Mouse (Mus musculus) thymus, postnatal 36 days (tissue): ENCODE measurements around the gene Unc13d.
"Not testable (repeated sequence)": the region's sequence is repeated elsewhere in the genome, so short reads cannot be mapped to it uniquely, and the experiment has no call there.

ENCODE experiments used
- DNase-seq, 2 experiments: peaks; one replicate each; pipeline ENCODE4 v3.0.0; 2022; ENCODE audit warnings: mixed read lengths in 2 of 2

Unc13d gene

DNA sequence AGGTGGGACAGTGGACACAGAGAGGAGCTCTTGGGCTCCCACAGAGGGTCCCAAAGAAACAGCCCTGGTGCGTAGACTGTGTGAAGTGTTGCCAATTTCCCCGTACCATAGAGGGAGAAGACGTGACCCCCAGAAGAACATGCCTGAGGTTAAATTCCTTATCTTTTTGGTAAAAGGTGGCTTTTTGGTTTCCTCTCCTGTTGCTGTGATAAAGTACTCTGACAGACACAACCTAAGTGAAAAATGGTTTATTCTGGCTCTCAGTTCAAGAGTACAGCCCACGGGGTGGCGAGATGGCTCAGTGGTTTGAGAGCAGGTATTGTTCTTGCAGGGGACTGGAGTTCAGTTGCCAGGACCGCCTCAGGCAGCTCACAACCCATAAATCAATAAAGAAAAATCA, 21.7 kb upstream of the Unc13d start:
- no peak for DNase-seq

DNA sequence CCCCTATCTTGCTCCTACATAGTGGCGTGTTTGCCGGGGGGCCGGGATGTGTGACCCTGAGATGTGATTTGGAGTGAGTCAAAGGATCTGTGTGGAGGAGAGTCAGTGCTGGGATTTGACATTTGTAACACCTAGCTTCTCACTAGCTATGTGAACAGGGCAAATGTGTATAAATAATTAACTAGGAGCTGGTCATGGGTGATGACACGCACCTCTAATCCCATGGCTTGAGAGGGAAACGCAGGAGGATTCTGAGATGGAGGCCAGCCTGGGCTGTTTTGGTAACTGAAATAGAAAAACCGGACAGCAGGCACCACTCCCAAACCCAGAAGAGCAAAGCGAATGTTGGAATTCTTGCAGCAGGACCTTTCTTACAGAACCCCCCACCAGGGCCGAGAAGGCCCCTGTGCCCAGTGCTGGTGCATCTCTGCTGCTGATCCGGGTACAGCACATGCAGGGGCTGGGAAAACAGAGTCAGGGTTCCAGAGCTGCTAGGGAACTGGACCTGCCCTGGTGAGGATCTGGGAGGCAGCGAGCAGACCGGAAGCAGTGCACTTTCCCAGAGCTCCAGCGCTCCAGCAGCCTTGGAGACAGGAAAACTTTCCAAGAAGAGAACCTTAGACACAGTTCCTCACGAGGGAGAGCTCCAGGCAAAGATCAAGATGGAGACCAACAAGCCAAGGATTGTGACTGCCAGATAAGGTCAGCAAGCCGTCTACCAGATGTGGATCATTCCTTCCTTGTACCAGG, 21.1 kb upstream of the Unc13d start:
- DNase-seq: no peak

DNA sequence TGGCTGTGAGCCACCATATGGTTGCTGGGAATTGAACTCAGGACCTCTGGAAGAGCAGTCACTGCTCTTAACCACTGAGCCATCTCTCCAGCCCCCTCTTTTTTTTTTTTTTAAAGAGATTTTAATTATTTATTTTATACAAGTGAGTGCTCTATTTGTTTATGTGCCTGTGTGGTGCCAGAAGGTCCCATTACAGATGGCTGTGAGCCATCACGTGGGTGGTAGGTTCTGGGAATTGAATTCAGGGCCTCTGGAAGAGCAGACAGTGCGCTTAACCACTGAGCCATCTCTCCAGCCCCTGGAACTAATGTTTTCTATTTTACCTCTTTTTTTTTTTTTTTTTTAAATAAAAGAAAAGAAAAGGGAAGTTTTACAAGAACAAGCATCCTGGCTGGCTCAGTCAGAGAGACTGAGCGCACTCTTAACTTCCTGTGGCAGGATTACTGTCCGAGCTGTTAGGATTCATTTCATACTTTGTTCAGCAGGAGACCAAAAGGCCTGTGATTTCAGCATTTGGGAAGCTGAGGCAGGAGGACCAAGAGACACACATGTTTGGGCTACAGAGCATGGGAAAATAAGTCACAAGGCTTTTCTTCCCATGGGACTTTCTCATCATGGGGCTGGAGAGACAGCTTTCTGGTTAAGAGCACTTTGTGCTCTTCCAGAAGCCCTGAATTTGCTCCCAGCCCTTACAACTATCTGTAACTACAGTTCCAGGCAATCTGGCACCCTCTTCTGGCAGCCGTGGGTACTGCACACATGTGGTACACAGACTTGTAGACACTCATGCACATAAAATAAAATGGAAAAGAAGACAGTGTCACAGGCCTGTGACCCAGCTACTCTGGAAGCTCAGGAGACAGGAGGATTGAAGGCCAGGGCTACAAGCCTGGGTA, 18.7 kb upstream of the Unc13d start:
- no peak for DNase-seq

DNA sequence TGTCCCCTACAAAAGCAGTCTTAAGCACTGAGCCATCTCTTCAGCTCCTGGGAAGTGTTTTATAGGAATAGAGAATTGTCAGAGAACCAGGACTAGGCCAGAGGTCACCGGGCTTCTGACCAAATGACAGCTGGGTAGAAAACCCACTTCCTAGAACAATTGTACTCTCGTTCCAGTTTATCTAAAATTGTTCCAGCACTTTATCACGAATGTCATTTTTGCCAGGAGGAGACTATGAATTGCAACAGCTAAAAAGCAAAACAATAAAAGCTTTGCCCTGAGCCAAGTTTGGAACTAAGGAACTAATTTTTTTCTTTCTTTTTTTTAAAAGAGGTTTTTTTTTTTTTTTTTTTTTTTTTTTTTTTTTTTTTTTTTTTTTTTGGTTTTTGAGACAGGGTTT, 17.8 kb upstream of the Unc13d start:
- no peak for DNase-seq

DNA sequence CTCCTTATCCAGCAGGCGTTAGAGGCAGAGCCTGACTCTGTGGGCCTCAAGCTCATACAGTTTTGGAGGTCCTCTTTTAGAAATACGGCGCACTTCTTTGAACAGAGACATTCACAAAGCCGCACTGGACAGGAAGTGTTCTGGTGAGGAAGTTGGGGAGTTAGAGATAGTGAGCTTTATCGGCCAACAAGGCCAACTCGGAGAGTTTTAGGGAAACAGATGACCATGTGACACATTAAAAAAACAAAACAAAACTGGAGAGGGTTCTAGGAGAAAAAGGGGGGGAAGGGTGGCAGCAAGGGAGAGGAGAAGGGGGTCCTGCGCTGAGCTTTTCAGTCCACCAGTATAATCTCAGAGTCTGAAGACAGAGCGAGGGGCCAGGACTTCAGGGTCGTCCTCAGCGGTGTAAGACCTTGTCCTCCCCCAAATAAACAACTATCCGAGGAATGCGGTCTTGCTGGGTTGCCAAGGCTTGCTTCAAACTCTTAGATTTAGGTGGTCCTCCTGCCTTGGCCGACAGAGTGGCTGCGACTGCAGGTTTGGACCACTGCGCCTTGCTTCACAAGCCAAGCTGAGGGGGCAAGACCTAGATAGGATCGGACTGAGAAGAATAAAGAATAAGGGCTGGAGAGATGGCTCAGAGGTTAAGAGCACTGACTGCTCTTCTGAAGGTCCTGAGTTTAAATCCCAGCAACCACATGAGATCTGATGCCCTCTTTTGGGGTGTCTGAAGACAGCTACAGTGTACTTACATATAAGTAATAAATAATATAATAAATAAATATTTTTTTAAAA, 16.2 kb upstream of the Unc13d start:
- no peak for DNase-seq

DNA sequence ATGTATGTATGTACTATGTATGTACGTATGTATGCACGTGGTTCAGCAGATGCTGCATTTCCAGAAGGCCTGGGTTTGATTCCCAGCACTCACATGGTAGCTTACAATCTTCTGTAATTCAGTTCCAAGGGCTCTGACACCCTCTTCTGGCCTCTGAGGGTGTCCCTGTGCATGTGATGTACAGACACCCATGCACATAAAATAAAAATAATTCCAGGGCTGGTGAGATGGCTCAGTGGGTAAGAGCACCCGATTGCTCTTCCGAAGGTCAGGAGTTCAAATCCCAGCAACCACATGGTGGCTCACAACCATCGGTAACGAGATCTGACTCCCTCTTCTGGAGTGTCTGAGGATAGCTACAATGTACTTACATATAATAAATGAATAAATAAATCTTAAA, 15.2 kb upstream of the Unc13d start:
- DNase-seq: not testable (repeated sequence)

DNA sequence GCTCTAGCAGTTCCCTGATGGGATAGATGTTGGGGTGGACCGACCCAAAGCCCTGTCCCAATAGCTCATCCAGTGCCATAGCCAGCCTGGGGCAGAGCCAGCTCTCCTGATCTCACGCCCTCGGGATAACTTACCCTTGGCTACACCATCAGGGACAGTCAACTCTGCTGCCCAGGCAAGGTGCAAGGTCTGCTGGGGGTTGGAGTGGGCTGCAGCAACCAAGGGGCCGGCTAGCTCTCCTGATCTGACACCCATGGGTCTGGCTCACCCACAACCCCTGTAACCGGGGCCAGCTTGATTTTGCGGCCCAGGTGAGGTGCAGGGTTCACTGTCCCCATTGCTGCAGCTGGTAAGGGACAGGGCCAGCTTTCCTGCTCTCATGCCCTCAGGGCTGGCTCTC, 13.8 kb upstream of the Unc13d start:
- DNase-seq: no peak

DNA sequence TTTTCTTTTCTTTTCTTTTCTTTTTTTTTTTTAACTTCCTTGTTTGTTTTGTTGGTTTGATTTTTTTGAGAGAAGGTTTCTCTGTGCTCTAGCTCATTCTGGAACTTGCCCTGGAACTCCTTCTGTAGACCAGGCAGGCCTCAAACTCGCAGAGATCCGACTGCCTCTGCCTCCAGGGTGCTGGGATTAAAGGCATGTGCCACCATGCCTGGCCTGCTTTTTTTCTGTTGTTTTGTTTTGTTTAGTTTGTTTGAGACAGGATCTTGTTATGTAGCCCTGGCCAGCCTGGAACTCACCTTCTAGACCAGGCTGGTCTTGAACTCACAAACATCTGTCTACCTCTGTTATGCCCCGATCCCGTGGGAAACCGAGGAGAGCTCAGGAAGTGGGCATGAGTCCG, 11.8 kb upstream of the Unc13d start:
- no peak for DNase-seq

DNA sequence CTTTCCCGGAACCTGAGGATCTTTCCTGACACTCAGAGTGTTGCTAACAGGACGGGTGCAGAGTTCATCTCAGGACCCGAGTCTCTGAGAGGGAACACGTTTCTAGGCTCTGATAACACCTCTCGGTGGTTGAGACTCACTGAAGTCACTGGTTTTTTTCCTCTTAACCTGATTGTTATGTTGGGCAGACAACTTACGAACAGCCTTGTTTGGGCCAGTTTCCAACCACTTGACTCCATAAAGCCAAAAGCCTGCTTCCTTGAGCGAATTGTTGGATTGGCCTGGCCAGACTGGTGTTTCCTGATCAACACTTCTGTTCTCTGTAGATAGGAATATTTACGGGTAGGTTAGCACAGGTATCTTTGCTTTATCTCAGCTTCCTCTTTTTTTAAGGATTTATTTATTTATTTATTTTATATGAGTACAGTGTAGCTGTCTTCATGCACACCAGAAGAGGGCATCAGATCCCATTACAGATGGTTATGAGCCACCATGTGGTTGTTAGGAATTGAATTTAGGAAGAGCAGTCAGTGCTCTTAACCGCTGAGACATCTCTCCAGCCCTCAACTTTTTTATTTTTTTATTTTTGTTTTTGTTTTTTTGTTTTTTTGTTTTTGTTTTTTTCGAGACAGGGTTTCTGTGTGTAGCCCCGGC, 11.1 kb upstream of the Unc13d start:
- DNase-seq: no peak

DNA sequence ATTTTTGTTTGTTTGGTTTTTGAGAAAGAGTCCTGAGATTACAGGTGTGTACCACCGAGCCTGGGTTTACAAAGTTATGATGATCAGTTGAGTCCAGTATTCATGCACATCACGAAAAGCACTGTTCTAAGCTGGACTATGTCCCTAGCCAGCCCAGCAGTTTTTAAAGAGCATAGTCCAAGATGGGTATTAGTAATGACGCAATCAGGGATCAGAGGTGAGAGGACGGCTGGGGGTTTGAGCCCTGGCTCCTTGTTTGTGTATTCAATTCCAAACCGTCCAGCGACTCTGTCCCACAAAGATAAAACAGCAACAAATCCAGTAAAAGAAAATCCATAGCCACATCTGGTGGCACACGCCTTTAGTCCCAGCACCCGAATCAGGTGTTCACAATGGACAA, 10.4 kb upstream of the Unc13d start:
- DNase-seq: no peak

DNA sequence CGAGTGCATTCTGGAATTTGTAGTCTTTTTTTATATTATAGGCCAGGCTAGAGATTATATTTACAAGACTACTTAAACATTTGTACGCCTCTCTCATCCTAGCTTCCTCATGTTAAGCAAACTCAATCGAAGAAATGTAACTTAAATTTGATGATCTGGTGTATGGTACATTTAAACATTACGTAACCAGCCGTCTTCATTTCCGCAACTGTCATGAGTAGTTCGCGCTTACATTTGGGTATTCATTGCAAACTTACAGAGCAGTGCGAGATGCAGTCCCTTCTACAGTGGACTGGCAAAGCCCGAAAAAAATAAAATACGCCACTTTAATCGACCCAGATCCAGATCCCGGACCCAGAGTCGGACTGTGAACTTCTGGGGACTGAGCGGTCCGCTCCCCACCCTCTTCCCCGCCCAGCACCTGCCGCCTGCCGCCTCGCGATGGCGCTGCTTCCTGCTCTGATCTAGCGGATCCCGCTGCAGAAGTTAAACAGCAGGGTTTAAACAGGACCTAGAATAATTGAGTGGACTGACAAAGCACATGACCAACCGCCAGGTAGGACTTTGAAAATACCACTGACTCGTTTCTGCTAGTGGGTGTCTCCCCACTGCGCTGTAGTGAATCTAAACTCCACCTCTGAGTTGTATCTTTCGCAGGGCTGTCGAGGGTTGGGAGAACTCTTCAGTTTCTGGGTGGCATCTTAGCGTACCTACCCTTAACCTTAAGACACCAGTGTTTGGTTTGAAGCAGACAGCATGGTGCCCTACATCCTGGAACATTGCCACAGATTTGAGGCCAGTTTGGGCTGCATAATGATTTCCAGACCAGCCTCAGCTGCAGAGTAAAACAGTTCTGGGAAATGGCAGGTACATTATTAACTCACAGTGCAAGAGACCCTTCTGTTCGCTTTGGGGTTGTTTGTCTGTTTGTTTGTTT, 9.7 kb upstream of the Unc13d start:
- DNase-seq: peak; percentile 88 to 90

DNA sequence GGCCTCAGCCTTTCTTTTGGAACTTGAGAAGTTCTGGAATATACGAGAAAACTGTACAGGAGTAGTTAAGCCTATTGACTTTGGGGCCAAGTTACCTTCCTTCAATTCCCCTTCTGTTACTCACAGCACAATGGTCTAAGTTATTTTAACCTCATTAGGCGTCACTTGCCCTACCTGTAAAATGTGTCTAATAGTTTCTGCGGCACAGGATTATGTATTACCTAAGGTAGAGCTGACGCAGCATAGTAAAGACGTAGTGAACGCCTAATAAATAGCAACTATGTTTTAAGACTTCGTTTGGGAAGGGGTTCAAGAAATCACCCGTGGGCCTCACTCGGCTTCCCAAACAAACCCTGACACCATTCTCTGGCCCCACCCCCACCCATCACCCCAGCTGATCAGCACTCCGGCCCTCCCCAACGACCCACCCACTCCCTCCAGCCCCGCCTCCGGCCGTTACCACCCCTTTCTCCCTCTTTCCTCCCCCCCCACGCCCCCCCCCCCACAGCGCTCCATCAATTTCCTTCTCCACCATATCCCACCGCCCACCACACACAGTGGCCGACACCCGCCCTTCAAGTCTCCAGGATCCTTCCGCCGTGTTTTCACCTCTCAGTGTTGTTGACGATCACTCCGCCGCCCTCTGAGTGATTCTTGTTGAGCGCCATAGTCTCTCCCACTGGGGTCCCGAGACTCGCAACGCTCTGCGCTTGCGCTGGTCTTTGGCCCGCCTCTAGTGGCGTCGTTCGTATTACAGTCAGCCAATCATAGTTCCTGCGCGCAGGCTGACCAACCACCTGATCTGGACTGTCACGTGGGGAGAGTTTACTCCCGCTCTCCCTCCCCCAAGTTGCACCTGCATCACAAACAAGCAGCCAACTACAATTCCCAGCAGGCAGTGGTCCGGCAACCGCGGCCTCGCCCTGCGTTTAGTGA, 8.8 kb upstream of the Unc13d start, which contains the start of gene Wbp2:
Gene Wbp2, minus strand, starts transcription at position 738 of the 936 bp plus-strand sequence.
- peak; percentile 96 to 98 for DNase-seq

DNA sequence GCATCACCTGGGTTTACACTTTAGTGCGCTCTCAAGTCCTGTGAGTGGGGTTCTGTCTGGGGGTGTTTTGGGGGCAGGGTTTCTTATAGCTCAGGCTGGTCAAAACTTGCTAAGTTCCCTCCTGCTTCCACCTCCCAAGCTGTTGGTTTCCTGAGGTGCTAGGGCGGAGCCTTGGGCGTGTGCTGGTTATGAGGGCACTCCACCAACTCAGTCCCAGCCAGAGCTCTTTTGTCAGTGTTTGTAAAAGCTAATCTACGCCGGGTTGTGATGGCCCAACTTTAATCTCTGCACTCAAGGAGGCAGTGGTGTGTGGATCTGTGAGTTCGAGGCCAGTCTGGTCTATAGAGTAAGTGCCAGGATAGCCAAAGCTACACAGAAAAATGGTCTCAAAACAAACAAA, 6.4 kb upstream of the Unc13d start:
- DNase-seq: no peak

DNA sequence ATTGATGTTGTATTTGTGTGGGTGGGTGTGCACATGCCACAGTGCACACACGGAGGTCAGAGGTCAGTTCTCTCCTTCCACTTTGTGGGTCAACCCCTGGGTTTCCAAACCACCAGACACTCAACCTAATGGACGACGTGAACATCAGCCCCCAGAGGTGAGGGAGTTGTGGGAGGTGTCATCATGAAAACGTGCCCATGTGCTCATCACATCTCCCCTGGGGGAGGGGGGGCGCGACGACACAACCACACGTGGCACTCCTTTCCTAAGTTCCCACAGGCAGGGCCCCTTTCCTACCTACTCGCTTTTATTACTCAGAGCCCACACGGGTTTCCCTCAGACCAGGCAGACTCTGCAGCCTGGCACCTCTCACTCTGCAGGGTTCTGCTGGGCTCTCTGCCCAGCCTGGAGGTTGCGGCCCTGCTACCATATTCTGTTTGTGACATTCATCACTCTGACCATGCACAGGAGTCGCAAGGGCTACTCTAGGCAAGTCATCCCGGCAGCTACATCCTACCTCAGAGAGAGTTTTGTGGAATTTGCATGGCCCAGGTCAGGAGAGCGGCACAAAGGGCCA, 5.4 kb upstream of the Unc13d start:
- DNase-seq: no peak

DNA sequence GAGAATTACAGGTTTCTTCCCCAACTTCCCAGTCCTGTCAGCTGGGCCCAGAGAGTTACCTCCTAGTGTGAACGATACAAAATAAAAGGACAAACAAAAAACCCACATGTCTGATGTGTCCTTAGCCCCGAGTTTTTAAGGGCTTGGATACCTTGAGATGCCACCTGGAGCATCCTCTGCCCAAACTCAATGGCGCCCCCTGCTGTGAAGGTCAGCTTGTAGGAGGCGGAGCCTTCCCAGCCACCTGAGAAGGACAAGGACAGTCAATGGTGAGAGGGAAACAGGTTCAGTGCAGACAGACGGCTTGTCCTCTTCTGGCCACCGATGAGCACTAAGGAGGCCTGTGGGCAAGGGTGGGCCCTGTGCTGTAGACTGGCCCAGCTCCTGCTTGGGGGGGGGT, 3.3 kb upstream of the Unc13d start:
- DNase-seq: peak; percentile 77 to 79

DNA sequence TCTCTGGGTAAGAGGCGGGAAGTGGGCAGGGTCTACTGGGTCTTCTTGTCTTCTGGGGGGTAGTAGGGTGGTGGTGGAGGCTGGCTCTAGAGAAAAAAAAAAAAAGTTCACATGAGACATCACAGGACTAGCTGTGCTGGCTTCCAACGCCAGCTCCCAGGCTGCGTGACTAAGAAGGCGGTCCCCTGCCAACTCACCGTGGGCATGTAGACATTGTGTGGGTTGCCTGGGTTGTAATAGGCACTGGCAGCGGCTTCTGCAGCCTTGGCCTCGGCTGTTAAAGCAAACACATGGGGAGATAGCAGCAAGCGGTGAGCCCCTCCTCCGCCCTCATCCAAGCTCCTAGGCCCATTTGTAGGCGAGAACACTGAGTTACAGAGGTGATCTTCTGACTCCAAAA, 1.8 kb upstream of the Unc13d start:
- no peak for DNase-seq

DNA sequence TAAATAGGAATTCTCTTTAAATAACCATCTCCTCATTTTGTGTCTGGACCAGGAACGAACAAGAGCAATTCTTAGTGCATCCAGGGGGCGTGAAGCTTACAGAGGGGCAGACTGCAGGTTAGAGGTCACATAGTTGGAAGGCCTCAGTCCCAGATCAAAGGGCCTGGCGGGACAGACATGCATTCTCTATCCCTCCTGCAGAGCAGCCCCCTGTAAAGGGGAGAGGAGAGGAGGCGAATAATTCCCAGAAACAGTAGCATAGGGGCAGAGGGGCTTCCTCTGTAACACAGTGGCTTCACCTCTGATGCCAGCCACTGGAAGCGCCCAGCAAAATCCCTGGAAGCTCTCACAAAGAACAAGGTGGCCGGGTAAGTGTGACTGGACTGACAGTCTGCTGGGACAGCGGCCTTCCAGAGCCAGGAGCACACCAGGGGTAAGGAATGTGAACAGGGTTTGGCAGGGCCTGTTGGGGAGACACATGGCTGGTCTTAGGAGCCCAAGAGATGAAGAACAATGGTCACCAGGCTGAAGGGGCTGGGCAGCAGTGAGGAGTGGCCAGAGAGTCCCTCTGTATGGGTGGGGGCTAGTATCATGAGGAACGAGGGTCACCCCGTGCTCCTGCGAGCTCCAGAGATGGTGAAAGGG, 1.0 kb upstream of the Unc13d start:
- DNase-seq: peak in 1 of 2 experiments; percentile 44

DNA sequence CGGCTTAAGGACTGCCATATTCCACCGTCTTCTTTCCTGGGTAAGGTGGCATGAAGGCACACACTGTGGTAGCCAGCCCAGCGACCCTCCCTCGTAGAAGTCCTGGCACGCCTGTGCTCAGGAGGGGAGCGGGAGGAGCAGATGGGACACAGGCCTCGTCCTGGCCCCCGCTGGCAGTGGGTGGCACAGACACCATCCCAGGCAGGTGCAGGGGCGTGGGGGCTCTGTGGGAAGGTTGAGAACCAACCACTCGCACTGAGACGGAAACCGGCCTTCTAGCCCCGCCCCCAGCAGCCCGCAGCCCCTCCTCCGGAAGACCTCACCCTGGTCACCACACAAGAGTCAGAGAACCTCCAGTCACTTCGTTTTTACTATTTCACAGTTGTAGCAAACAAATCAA, 460 bp upstream of the Unc13d start:
- peak; percentile 94 to 95 for DNase-seq

DNA sequence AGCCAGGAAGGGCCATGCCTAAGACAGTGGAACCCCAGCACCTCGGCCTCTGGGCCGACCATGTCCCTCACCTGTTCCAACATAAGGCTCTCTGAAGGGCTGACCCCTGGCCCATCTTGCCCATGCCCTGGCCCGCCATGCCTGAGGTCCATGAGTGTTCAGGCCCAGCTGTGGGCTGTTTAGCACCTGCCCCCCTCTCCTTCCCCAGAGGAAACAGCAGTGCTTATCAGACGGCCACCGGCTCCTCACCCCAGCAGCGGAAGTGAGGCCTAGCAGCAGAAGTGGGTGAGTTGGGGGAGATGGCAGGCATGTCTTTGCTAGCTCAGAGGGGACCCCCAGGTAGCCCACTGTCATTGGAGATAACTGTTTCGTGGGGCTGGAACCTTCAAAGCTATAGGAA, 925 bp downstream of the Unc13d start:
- DNase-seq: peak; percentile 77 to 82

DNA sequence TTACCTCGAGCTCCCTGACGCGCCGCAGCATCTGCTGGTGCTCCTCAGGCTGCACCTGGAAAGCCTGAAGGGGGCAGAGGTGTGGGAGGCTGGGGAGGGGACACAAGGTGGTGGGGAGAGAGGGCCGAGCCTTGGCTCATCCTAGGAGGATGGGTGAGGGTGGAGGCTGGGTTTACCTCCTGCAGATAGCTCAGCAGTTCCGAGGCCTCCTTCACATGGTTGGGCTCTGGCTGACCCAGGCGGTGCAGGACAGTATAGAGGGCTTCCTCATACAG, 1.6 kb downstream of the Unc13d start:
- peak; percentile 19 to 57 for DNase-seq
